Mouse (Mus musculus) spleen, adult 2 months (tissue): ENCODE data around the gene Oprl1.

Source experiments
- CTCF ChIP-seq: fragments of 200-500 bp; IDR thresholded peaks from 2 replicates; pipeline ENCODE4 v1.5.1; 2011; ENCODE audit warnings: mild to moderate bottlenecking, inconsistent platforms; ENCODE audit not compliant: insufficient read depth, insufficient read length, insufficient replicate concordance; ENCODE audit errors: extremely low read depth
- POLR2A ChIP-seq: fragments of 200-500 bp; IDR thresholded peaks from 2 replicates; pipeline ENCODE4 v1.6.1; 2011; ENCODE audit warnings: low read depth, low read length, inconsistent platforms

- TF ChIP-seq CTCF = no peak
- TF ChIP-seq POLR2A = no peak
Observed at GRCm38 (mm10) chr2:181698241-181698640, 16.6 kb upstream of the Oprl1 start, which contains the start of gene Lkaaear1.
